Mouse (Mus musculus) adrenal gland, postnatal 36 days (tissue): ENCODE measurements around the gene Arl2bp. TPM values are rescaled to one million over a fixed set of nuclear protein-coding genes. Genes with fewer than 3 reads are reported as not detected.

ENCODE experiments used
- DNase-seq, 2 experiments: peaks; one replicate each; pipeline ENCODE4 v3.0.0; 2021; ENCODE audit warnings: mixed read lengths in 1 of 2
- total RNA-seq, 2 experiments: library from RNA; stranded (reverse); gene quantifications; 2 replicates each; pipeline ENCODE4 v1.2.3; 2021

The Arl2bp gene
- total RNA-seq, 2 experiments from 2014 or later: 71.0 to 73.8 TPM

DNA sequence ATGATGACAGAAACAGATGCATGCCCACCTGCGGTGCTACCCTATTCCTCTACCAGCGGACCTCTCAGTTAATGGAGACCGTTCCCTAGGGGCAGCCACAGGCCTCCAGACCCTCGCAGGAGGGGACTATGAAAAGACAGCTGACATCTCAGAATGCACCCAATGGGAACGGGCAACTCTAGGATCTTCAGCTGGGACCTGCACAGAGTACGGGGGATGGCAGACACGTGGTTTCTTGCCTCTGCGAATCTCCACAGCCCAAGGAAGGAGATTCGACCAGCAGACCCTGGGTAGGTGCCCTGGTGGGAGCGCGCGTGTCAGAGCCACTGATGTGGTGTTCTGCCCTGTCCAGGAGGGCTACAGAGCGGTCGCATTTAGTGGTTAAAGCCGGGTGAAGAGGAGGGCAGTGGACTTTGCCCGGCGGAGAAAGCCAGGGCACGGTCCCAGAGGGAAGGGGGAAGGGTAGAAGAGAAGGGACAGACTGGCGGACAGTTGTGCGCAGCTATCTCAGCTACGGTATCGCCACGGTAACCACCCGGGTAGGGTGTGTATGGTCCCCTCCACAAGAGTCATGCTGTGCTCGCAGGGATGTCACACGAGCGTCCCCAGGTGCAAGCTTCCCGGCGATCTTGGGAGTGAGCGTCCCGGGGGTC lies 29.1 kb downstream of the Arl2bp start:
- DNase-seq: peak in 1 of 2 experiments; percentile 23

- peak; percentile 37 to 57 for DNase-seq
Observed at GRCm38 (mm10) chr8:94695994-94696384, 29.6 kb downstream of the Arl2bp start, which contains the start of gene Pllp. TSS of gene Pllp (minus strand) at chr8:94696278.

DNA sequence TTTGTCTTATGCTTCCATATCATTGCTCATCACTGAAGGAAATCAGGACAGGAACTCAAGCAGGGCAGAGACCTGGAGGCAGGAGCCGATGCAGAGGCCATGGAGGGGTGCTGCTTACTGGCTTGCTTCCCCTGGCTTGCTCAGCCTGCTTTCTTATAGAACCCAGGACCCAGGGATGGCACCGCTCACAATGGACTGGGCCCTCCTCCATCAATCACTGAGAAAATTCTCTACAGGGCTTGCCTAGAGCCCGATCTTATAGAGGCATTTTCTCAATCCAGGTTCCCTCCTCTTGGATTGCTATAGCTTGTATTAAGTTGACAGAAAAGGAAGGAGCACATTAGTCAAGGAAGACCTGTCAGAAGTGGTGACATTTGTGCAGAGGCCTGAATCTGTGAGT lies 30.2 kb downstream of the Arl2bp start:
- DNase-seq: no peak

GRCm38 (mm10) chr8:94697956-94698355 lies 31.6 kb downstream of the Arl2bp start:
- no peak for DNase-seq

- no peak for DNase-seq
Observed at GRCm38 (mm10) chr8:94699366-94699765, 33.0 kb downstream of the Arl2bp start.

- DNase-seq: no peak
Observed at GRCm38 (mm10) chr8:94700421-94700935, 34.1 kb downstream of the Arl2bp start.

DNA sequence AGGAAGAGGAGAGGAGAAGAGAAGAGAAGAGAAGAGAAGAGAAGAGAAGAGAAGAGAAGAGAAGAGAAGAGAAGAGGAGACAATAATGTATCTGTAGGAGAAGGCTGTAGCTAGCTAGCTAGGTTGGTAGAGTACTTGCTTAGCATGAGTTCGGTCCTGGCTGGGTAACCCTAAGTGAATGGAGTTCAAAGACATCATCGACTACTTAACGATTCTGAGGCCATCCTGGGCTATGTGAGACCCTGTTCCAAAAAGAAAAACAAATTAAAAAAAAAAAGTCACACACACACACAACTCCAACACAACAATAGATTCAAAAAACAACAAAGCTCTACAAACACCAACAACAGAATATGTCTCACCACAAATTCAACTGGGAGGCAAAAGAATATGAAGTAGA lies 35.8 kb downstream of the Arl2bp start:
- no peak for DNase-seq

- peak; percentile 79 to 89 for DNase-seq
Observed at GRCm38 (mm10) chr8:94702844-94703813, 36.7 kb downstream of the Arl2bp start.

GRCm38 (mm10) chr8:94703972-94704668 lies 37.7 kb downstream of the Arl2bp start:
- DNase-seq: peak; percentile 92 to 94

DNA sequence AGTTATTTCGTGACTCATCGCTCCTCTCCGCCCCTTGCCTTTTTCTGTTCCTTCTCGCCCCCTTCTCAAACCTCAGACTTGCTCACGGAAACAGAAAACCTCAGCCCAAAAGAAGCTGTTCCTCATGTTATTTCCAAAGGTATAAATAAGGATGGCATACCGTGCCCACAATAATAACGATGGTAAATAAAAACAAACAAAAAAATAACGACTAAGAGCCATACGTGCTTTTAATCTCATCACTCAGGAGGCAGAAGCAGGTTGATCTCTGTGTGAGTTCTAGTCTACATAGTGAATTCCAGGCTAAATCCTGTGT lies 38.2 kb downstream of the Arl2bp start:
- no peak for DNase-seq

DNA sequence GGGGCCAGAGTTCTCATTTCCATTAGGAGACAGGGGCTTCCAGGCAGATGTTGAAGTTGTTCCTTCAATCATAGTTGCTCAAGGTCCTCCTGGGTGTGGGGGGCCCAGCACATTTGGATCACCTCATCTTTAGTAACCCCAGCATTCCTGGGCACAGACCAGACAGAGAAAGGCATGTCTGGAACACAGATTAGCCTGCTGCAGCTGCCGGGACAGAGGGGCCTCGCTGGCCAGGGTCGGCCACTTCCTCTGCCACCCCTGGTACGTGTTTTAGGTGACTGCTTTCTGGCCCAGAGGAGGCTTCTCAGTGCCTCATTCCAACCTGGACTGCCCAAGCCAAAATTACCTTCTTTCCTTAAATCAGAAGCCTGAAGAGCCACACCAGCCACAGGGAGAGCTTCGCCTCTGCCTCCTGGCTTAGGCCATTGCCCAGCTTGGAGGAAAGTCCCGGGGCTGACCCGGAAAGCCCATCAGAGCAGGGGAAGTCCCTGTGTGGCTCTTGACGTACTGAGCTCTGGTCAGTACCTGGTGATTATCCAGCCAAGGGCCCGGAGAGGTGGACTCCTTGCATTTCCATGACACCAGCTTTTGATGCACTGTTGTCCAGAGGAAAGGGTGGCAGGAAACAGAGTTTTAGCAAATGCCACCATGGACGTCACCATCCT lies 39.3 kb downstream of the Arl2bp start:
- no peak for DNase-seq

GRCm38 (mm10) chr8:94706732-94707395 lies 40.5 kb downstream of the Arl2bp start:
- peak; percentile 64 to 75 for DNase-seq

GRCm38 (mm10) chr8:94710336-94710735 lies 43.9 kb downstream of the Arl2bp start:
- DNase-seq: no peak

DNA sequence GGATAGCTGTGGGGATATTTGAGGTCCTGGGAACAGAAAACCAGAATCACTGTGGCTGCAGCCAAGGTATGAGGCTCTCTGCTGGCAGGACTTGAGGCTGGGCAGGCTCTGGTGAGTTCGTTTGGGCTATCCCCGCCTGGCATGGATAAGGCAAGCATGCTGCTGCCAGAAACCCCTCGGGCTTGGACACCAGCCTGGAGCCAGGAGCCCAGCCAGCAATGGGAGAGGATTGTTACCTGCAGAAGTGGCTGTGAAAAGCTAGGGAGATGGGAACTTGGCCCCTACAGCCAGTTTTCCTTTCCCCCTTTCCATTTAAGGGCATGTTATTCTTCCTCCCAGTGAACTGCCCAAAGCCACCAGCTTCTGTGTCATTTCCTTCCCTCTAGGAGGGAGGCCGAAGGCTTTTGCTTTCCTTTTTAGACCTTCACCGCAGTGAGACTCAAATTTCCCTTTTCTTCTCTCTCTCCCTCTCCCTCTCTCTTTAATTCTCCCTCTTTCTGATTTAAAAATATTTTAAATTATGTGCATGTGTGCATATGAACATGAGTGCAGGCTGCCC lies 44.8 kb downstream of the Arl2bp start:
- peak in 1 of 2 experiments; percentile 17 for DNase-seq

- DNase-seq: no peak
Observed at GRCm38 (mm10) chr8:94714556-94714955, 48.2 kb downstream of the Arl2bp start.

- DNase-seq: peak; percentile 7 to 32
Observed at GRCm38 (mm10) chr8:94715871-94716270, 49.5 kb downstream of the Arl2bp start.

- no peak for DNase-seq
Observed at GRCm38 (mm10) chr8:94716841-94717240, 50.4 kb downstream of the Arl2bp start.
